8 mouse cellular contexts compared by ENCODE assay signal in genomic region chr10:93166382-93166769, GRCm38 (mm10). TPM values are rescaled to one million over a fixed set of nuclear protein-coding genes. Genes with fewer than 3 reads are reported as not detected.
DNase-seq lines count a peak whose midpoint lies in the region; ATAC-seq and TF ChIP-seq lines count a peak whose summit lies in the region.

No protein-coding gene starts in this region.

- no peak for ATAC-seq in kidney, embryonic 16.5 days (ENCODE audit: low FRiP score, low TSS enrichment)
- ATAC-seq in forebrain, embryonic 16.5 days: no peak
- ATAC-seq in erythroid progenitor cell, adult 5-6 weeks (replicated peaks; ENCODE audit: low FRiP score, poor library complexity, severe bottlenecking): no peak; the same call in 1 of the 2 replicates

- peak overlapping the region; percentile 65; the same call in 1 of the 2 replicates for H3K27ac ChIP-seq in kidney, embryonic 16.5 days (ENCODE audit: low read length)
- no peak overlapping the region for H3K27ac ChIP-seq in forebrain, embryonic 16.5 days (ENCODE audit: low read length)
- H3K27ac ChIP-seq in liver, adult 2 months (replicated peaks; ENCODE audit: insufficient read depth, low read depth, low read length): peak overlapping the region; percentile 4

- H3K27me3 ChIP-seq in kidney, embryonic 16.5 days (ENCODE audit: insufficient read depth, low read length): no peaks in the 10 kb centered on the region
- no peaks in the 10 kb centered on the region for H3K27me3 ChIP-seq in forebrain, embryonic 16.5 days (replicated peaks; ENCODE audit: control insufficient read depth, insufficient read depth, low read length)
- no peaks in the 10 kb centered on the region for H3K27me3 ChIP-seq in liver, adult 2 months (ENCODE audit: control insufficient read depth, insufficient read depth, low read length)

- H3K79me2 ChIP-seq in liver, adult 2 months (ENCODE audit: control insufficient read depth, insufficient read depth, low read length): peaks cover 34% of the 10 kb centered on the region

- TF ChIP-seq POLR2A in brain, embryonic 14.5 days (IDR thresholded peaks at IDR 0.05; ENCODE audit: borderline replicate concordance, extremely low read depth, insufficient read depth, insufficient read length, poor library complexity, severe bottlenecking): no peak
- TF ChIP-seq POLR2A in liver, adult 2 months (IDR thresholded peaks at IDR 0.05; ENCODE audit: extremely low read depth, insufficient read depth, low read length): no peak

- H3K4me1 ChIP-seq in kidney, embryonic 16.5 days (ENCODE audit: insufficient read depth, low read length): peaks cover 46% of the 10 kb centered on the region
- H3K4me1 ChIP-seq in forebrain, embryonic 16.5 days (replicated peaks; ENCODE audit: control insufficient read depth, insufficient read depth, low read length): peaks cover 42% of the 10 kb centered on the region
- H3K4me1 ChIP-seq in liver, adult 2 months (ENCODE audit: control insufficient read depth, insufficient read depth, low read length): peaks cover 32% of the 10 kb centered on the region

- DNase-seq in kidney, adult 18-20 months: no peak
- DNase-seq in brain, embryonic 14.5 days (ENCODE audit: low read depth): peak; percentile 65
- no peak for DNase-seq in liver, adult 2 months (ENCODE audit: extremely low read depth, low read depth, low spot score)
- DNase-seq in retina, embryonic 14.5 days (ENCODE audit: low spot score): peak; percentile 28
- DNase-seq in frontal cortex, postnatal 14 days (ENCODE audit: low spot score in 2 of 2): no peak

- H3K9me3 ChIP-seq in kidney, embryonic 16.5 days (ENCODE audit: low read length): no peaks in the 10 kb centered on the region
- H3K9me3 ChIP-seq in forebrain, embryonic 16.5 days (ENCODE audit: control insufficient read depth, low read length): no peaks in the 10 kb centered on the region

- TF ChIP-seq CTCF in brain, embryonic 14.5 days (IDR thresholded peaks at IDR 0.05; ENCODE audit: borderline replicate concordance, extremely low read depth, insufficient read depth, insufficient read length): no peak
- no peak for TF ChIP-seq CTCF in liver, adult 2 months (IDR thresholded peaks at IDR 0.05; ENCODE audit: low read depth, low read length)

- H3K9ac ChIP-seq in kidney, embryonic 16.5 days (replicated peaks; ENCODE audit: low read length): peak overlapping the region; percentile 47
- H3K9ac ChIP-seq in forebrain, embryonic 16.5 days (replicated peaks; ENCODE audit: low read depth, low read length): peak overlapping the region; percentile 11; the same call in 1 of the 2 replicates
- peak overlapping the region; percentile 17; the same call in 1 of the 2 replicates for H3K9ac ChIP-seq in liver, adult 2 months (ENCODE audit: low read depth, low read length)

- 23% methylated on average over 5 of the region's 5 CpGs for WGBS in kidney, embryonic 16.5 days
- WGBS in forebrain, embryonic 16.5 days: 12% methylated on average over 5 of the region's 5 CpGs
- 21% methylated on average over 5 of the region's 5 CpGs for WGBS in liver, adult 2 months

- peak overlapping the region; percentile 17 for H3K4me2 ChIP-seq in kidney, embryonic 16.5 days (replicated peaks; ENCODE audit: low read depth, low read length)
- H3K4me2 ChIP-seq in forebrain, embryonic 16.5 days (ENCODE audit: low read length): peak overlapping the region; percentile 30

- H3K4me3 ChIP-seq in kidney, embryonic 16.5 days (ENCODE audit: low read length): no peak overlapping the region
- peak overlapping the region; percentile 4; the same call in 1 of the 2 replicates for H3K4me3 ChIP-seq in forebrain, embryonic 16.5 days (replicated peaks; ENCODE audit: low read length)
- no peak overlapping the region for H3K4me3 ChIP-seq in liver, adult 2 months (ENCODE audit: insufficient read depth, low read depth, low read length)

- H3K36me3 ChIP-seq in kidney, embryonic 16.5 days (ENCODE audit: insufficient read depth, low read length): no peaks in the 10 kb centered on the region
- H3K36me3 ChIP-seq in forebrain, embryonic 16.5 days (ENCODE audit: control insufficient read depth, insufficient read depth): no peaks in the 10 kb centered on the region
- H3K36me3 ChIP-seq in liver, adult 2 months (ENCODE audit: control insufficient read depth, insufficient read depth, low read length): no peaks in the 10 kb centered on the region

RNA-seq across cellular contexts. Expression of gene Cdk17, which starts 5.7 kb away (rescaled TPM):
- polyA plus RNA-seq in kidney, embryonic 16.5 days (2015; fragmentation: Nextera tagmentation; extraction: Ambion mirVana): 12.8 and 14.6 TPM in 2 replicates
- 64.3 and 70.5 TPM in 2 replicates for polyA plus RNA-seq in brain, embryonic 14.5 days (2012; rRNA removed)
- 49.9 and 53.6 TPM in 2 replicates for polyA plus RNA-seq in forebrain, embryonic 16.5 days (2015; fragmentation: Nextera tagmentation; extraction: Ambion mirVana)
- 17.1 and 17.7 TPM in 2 replicates for total RNA-seq in liver, adult 2 months (2014; rRNA removed)
- 11.3 and 12.5 TPM in 2 replicates for polyA plus RNA-seq in liver, adult 2 months (2012; rRNA removed)
- 65.2 and 109 TPM in 2 replicates for total RNA-seq in erythroid progenitor cell, adult 5-6 weeks (2015; ENCODE audit: low replicate concordance)
- total RNA-seq in erythroid progenitor cell, adult 5-6 weeks (2017; ENCODE audit: low replicate concordance): 61.7 and 79.3 TPM in 2 replicates

Comparison
In these comparisons a context has a peak if more than half of its experiments do, and no peak if none do; other contexts are left out.
1. DNase-seq: peak in brain, embryonic 14.5 days (single experiment) and retina, embryonic 14.5 days (single experiment); none in kidney, adult 18-20 months (single experiment), liver, adult 2 months (single experiment) and frontal cortex, postnatal 14 days (0 of 2).
2. Peak in every context shown above with its lines, with median percentiles within 50 percentile points of each other: H3K9ac ChIP-seq.